Mouse (Mus musculus): ENCODE data around the gene Gsk3a.
A peak's percentile ranks its signal among the peaks of the same experiment; 100 is the strongest.
"Not testable (repeated sequence)": the region's sequence is repeated elsewhere in the genome, so short reads cannot be mapped to it uniquely, and the experiment has no call there.

Gene Gsk3a

DNA sequence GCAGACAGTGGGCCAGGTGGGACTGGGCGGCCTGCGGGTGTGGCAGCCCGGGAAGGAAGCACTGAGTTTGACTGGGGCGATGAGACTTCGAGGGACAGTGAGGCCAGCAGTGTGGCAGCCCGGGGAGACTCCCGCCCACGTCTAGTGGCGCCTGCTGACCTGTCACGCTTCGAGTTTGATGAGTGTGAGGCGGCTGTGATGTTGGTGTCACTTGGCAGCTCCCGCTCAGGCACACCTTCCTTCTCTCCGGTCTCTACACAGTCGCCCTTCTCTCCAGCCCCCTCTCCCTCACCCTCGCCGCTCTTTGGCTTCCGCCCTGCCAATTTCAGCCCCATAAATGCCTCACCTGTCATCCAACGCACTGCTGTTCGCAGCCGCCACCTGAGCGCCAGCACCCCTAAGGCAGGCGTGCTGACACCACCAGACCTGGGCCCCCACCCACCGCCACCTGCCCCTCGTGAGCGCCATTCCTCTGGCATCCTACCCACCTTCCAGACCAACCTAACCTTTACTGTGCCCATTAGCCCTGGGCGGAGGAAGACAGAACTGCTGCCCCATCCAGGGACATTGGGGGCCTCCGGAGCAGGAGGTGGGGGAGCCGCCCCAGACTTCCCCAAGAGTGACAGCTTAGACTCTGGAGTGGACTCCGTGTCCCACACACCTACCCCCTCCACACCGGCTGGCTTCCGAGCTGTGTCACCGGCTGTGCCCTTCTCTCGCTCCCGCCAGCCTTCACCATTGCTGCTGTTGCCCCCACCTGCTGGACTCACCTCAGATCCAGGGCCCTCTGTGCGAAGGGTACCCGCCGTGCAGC is 35.0 kb upstream of the Gsk3a start:
- no peak for DNase-seq

DNA sequence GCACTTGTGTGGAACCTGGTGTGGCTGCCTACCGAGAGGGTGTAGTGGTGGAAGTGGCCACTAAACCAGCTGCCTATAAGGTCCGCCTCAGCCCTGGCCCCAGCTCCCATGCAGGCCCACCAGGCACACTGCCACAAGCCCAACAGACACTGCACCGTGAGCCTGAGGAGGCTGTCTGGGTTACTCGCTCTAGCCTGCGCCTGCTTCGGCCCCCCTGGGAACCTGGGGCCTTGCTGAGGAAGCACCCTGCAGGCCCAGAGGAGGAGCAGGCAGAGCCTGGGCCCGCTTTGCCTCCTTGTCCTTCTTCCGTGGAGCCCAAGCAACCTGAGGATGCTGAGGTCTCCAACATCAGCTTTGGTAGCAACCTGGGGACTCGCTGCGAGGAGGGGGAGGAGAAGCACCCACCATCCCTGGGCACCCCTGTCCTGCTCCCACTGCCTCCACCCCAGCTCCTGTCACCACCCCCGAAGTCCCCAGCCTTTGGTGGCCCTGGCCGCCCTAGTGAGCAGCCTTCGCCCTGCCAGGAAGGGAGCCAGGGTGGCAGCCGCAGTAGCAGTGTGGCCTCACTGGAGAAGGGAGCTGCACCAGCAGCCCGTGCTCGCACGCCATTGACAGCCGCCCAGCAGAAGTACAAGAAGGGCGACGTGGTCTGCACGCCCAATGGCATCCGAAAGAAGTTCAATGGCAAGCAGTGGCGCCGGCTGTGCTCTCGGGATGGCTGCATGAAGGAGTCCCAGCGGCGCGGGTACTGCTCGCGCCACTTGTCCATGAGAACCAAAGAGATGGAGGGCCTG is 34.2 kb upstream of the Gsk3a start:
- DNase-seq = no peak

DNA sequence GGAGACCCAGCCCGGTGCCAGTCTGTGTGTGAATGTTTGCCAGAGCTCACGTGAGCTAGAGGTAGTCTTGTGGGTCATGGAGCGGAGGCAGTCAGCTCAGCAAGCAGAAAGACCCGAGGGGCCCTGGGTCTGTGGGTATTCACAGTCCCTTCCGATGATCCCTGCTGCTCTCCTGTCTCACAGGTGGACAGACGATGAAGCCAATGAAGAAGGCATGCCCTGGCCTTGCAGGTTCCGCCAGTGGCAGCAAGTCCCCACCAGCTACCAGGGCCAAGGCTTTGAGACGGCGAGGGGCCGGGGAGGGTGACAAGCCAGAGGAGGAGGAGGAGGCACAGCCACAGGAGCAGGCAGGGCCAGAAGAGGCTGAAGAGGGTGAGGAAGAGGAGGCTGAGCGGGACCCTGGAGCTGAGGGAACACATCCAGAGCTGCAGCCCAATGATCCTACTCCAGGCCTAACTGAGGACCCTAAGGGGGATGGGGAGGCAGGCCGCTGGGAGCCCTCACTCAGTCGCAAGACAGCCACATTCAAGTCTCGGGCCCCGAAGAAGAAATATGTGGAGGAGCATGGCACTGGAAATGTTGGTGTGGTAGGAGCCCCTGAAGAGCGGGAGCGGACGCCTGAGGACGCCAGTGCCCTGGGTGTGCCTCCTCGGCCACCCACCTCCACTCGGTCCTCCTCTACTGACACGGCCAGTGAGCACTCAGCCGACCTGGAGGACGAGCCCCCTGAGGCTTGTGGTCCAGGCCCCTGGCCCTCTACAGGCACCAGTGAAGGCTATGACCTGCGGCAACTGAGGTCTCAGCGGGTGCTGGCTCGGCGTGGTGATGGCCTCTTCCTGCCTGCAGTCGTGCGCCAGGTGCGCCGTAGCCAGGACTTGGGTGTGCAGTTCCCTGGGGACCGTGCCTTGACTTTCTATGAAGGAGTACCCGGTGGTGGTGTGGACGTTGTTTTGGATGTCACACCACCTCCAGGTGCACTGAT is 33.3 kb upstream of the Gsk3a start:
- DNase-seq = no peak

DNA sequence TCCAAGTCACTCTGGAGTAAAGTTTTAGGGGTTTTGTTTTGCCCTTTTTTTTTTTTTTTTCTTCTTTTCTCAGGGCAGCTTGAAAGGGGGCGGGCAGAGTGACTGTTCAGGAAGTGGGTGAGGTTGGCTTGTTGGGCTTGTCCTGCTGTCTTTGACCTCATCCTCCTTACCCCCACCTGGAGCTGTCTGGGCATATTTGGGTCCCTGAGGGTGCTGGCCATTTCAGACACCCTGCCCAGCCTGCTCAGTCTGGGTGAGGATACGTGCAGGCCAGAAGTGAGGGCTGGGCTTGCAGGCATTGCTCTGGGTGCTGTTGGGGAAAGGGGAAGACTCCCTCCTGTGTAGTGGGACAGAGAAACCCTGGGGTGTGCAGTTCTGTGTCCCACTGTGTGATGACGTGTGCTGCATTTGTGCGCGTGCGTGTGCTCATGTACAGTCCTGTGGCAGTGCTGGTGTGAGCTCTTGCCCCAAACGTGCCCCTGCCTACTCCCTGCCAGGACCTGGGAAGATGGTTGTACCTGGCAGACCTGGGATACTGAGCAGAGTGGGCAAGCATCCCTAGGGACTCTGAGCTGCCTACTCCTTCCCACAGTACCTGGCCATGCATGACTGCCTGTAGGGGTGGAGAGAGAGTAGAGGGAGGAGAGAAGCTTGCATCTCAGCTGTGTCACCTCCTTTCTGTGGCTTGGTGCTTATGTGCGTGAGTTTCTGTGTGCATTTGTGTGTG is 32.1 kb upstream of the Gsk3a start:
- DNase-seq = no peak

DNA sequence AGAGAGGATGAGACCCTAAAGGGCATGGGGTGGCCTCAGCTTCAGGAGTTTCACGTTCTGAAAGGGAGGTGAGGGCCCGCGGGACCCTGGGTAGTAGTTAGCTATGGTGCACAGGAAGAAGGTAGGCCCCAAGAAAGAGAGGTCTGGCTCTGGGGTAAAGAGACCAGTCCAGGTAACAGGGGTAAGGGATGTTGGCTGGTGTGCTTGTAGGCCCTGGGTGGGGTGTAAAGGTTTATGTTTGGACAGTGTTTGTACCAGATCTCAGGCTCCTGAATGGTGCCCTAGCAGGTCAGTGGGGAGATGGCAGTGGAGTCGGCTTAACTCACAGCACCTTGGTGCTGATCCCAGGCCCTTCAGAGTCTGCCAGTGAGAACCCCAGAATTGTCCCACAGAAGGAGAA is 31.4 kb upstream of the Gsk3a start:
- DNase-seq = peak; percentile 48

DNA sequence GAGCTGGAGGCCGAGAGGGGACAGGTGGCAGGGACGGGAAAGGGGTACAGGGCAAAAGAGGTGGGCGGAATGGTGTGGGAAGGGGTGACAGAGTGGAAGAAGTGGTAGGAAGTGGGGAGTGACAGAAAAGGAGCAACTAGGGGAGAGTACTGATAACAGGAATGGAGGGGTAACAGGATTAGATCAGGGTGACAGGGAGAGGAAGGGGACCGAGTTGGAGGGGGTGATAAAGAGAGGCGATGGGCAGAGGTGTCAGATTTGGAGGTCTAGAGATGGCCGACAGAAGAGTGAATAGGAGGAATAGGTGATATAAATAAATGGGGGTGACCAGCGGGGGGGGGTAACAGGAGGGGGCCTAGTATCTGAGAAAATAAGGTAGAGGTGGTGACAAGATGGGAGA is 30.9 kb upstream of the Gsk3a start:
- no peak for DNase-seq

DNA sequence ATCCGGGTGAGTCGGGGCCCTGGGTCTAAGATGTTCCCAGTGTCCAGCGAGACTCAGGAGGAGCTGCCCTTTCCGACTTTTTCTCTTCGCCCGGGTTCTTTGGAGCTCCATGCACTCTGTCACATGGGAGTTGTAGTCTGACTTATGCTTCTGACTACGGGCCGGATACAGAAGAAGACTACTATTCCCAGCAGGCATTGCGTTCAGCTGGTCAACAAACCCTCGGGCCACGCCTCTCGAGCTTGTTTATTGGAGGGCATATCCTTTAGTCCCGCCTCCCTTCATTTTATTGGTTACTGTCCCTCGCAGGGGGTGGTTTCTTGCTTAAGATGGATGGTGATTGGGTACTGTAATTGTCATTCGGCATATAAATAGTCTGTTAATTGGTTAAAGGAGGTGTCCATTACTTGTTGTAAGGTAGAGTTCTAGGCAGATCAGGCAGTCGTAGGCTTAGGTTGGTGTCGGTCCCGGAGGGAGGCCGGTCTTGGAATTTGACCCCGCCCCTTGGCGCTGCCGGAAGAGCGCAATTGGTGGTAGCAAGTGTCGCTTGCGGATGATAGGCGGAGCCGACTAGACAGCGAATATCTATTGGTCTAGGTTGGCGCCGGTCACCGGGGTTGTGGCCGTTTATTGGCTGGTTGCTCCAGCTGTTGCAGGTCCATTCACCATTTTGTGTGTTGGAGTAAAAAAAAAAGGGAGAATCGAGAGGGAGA is 30.3 kb upstream of the Gsk3a start:
- DNase-seq = peak; percentile 97

DNA sequence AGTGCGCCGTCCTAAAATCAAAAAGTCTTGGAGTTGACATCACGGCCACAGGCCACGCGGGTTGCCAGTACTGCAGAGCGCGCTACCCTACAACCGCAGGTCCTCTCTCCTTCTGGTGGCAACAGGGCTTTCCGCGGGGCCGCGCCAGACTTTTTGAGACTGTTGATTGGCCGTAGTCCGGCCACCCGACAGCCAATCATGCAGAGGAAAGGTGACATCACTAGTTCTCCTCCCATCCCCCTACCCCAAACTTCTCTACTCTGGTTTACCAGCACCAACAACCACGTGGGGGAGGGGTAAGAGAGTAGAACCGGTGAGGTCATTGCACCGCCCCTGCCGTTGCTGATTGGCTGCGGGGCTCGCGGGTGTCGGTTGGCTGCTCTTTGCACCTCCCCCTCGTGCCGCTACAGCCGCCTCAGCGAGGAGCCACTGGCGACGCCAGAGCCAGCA is 29.7 kb upstream of the Gsk3a start, which contains the start of gene Cic:
Cic (plus strand) TSS at position 404 of the 450 bp plus-strand sequence.
- peak; percentile 96 for DNase-seq

DNA sequence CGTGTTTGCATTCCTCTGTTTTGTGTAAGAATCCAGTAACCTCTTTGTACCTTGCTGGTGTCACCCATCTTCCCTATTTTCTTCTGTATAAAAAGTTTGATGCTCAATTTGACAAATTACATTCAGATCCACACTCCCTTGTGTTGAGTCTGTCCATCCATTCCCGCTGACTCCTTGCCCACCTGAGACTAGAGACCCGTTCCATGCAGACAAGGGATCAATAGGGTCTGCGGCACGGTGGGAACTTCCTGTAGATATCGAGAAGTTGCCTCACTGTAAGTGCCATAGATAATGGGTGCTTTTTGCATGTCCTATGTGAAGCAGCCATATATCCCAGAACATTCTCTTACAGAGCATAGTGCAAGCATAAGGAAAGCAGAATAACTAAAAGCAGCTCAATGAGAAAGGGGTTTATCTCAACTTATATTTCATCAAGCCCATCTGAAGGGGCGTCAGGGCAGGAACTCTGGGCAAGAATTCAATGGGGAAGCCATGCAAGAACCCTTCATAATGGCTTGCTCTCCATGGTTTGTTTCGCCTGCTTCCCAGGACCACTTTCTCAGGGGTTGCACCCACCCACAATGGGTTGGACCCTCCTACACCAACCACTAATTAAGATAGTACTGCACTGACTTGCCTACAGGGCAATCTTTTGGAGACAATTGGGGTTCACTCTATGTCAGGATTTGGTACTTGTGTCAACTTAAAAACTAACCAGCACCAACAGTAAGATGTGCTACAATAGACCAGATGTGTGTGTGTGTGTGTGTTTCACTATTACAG is 28.7 kb upstream of the Gsk3a start:
- DNase-seq = no peak

DNA sequence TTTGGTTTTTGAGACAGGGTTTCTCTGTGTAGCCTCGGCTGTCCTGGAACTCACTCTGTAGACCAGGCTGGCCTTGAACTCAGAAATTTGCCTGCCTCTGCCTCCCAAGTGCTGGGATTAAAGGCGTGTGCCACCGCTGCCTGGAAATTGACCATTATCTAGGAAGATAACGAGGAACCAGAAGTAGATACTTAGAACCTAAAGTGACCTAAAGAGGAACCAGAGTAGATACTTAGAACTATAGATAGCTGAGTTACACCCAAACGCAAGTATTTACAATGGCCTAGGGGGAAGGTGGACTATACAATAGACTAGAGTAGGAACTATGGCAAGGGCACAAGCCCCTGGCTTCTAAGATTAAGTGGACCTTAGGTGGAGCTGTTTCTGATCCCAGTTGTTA is 28.1 kb upstream of the Gsk3a start:
- DNase-seq = not testable (repeated sequence)

DNA sequence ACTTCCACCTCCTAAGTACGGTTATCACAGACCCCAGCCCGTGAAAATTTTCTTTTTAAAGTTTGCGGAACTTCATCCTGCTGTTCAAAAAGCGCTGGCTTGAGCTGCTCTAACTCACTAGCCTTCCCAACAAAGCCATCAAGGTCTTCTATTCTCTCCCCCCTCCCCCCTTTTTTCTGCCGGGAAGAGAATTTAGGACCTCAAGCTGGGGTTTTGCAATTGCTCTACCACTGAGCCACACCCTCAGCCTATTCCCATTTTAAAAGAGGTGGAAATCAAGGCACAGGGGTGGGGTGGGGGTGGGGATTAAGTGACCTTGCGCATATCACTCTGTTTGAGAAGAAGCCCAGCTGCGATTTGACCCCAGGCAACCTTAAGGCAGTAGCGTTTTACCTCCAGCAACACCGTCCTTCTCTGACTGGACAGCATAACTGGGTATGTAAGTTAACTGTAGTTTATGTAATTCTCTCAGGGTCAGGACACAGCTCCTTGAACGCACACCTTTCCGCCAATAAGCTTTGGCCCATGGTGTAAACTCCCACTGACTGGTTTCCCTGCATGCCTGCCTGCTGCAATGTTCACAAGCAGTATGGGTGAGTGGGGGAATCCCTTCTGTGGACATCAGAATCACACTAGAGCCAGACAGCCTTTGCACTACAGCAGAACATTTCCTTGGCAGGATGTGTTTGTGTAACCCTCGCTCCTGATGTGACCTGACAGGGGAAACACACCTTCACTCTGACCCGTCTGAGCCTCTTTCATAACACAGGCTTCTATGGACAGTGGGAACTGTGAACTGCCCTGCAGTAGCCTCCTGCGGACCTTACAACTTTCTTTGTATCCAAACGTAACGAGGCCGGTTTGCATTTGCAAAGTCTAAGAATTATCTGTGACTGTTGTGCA is 26.6 kb upstream of the Gsk3a start:
- DNase-seq = no peak

DNA sequence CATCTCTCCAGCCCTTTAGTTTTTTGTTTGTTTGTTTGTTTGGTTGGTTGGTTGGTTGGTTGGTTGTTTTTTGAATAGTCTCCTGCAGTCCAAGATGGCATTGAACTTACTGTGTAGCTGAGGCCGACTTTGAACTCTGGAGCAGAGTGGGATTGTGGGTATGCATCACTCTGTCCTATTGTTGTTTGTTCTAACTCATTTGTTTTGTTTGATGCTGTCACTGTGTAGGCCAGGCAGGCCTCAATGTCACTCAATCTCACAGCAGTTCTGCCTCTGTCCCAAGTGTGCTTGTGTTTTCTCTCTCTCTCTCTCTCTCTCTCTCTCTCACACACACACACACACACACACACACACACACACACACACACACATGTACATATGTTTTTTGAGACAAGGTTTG is 24.2 kb upstream of the Gsk3a start:
- DNase-seq = no peak

DNA sequence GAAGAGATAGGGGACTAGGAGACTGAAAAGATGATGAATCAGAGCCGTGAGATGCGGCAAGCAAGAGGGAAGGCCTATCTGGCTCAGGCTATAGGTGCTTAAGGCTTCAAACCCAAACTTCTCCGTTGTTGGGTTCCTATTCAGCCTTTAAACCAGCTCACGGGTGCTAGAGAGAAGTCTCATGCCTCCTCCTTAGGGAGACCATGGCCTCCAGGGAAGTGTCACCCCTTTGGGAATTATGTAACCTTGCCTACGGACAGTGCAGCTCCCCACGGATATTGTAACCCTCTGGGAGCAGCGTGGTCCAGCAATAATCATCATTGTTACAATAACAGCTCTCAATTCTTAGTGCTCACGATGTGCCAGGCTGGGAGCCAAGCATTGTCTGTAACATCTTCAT is 14.2 kb upstream of the Gsk3a start:
- no peak for DNase-seq

DNA sequence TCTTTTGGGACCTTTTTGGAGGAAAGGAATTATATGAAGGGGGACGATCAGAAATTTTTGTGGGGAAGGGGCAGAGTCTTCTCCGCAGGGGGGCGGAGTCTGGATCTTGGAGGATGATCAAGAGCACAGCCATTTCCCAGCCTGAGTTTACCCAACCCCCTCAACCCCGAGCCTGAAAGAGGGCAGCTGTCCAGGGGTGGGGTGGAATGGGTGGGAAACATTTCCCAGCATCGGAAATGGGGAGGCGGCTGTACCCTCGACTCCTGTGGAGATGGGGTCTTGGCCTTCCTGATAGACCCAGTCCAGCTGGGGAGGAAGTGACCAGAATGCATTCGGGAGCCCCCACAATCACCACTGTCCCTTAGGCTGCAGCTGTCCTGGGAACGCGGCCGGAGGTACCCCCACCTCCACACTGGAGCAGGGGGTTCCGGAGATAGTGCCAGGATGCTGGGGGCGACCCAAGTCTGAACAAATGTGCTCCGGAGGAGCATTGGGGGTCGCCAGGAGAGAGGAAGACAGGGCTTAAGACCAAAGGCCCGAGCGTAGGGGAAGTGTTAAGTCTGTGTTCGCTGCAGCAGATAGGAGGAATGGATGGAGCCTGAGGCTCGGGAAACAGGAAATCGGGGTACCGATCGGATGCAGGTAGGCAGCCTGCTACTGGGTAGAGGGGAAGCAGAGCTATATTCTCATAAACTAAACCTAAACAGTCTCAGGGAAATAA is 13.6 kb upstream of the Gsk3a start:
- DNase-seq = peak; percentile 64

DNA sequence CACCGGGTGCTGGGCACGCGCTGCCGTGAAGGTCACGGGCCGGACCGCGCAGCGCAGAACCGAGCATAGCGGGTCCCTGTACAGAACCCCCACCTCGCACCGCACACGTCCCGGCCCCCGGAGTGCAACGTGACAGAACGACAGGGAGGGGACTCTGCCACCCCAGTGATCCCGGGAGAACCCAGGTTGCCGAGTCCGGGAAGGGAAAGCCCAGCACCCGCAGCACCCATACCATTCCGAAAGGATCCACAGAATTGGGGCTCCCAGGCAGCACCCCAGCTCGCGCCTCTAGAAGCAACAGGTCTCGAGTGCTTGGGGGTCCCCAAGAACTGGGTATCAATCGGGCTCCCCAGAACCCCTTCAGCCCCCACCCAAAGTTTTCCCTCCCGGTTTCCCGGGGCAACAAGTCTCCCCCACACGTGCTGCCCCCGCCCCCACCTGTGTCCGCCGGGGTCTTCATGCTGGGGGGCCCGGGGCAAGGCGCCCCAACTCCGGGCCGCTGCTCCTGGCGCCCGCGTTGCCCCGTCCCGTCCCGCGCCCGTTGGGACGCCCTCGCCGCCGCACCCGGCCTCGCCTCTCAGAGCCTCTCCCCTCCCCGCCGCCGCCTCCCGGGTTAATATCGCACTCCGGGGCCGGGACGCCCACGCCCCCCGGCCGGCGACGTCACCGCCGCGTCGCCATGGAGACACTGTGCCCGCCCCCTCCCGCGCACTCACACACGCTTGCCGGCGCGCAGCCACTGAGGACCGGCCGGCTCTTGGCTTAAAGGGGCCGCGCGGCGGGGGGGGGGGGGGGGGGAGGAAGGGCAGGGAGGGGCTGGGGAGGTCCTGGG is 12.7 kb upstream of the Gsk3a start, which contains the start of gene Erf:
Erf (minus strand) TSS at position 621 of the 832 bp plus-strand sequence.
- DNase-seq = peak; percentile 97

DNA sequence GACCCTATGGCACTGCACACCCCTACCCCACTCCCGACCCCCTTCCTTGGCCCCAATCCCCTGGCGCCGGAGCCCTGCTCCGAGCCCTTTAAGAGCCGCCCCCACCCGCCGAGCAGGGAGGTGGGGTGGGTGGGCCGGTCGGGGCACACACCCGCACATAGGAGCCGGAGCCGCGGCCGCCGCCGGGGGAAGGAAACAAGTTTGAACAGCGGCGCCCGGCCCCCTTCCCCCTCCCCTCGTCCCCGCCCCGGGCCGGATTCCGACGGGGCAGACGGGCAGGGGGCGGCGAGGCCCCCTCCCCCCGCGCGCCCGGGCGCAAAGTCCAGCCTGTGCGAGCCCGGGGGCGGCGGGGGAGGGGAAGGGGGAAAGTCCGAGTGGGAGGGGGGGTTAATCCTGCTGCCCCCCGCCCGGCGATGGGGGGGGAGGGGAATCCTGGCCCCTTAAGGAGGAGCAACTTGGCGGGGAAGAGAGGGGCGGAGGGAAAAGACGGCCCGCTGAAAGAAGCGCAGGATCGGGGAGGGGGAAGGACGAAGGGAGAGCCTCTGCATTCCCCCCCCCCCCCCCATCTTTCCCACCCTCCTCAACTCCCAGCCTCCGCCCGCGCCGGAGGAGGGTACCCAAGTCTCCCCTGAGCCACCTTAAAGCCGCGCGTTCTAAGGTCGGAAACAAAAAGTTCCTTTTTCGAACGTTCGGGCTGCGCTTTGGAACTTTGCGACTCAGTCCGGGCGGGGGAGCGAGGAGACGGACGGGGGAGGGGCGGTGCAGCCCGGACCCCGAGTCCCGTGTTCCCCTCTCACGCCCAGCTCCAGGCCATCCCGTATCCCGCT is 11.9 kb upstream of the Gsk3a start:
- peak; percentile 85 for DNase-seq

DNA sequence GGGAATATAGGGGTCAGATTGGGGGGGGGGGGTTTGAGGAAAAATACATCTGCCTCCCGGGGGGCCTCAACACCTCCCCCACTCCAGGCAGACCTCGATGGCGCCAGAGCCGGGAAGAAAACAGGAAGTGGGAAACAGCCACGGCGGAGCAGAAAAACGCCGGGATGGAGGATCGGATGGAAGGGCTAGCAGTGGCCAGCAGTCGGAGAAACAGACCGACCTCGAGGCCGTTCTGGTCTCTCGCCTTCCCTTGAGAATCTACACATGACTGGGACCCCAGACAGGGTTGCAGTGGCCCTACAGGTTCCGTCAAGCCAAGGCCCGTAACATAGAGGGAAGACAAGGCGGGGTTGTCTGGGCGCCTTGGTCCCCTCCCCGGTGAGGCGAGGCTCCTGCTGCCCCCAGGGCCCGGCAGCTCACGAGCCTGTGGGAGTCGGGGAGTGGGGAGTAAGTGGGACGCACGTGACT is 11.2 kb upstream of the Gsk3a start:
- no peak for DNase-seq

All from thymus, postnatal 4 days (tissue).